Mouse (Mus musculus): ENCODE results near the gene Ppp4r2.

GRCm38 (mm10) chr6:100799766-100800165, 33.7 kb upstream of the Ppp4r2 start:
- TF ChIP-seq POLR2A (IDR thresholded peaks at IDR 0.05; ENCODE audit: borderline replicate concordance, extremely low read depth, low read depth, low read length) (no peak), CTCF (IDR thresholded peaks at IDR 0.05; ENCODE audit: insufficient read depth, low read length) (no peak)

All from lung, adult 2 months (tissue).